Mouse (Mus musculus) ovary, postnatal 14 days (tissue): Measurements from ENCODE around the gene Anp32a.

Experiments used
- DNase-seq: peaks from one replicate; pipeline ENCODE4 v3.0.0; 2022; ENCODE audit warnings: low spot score

Anp32a gene

GRCm38 (mm10) chr9:62369172-62369571 lies 28.1 kb downstream of the Anp32a start:
- DNase-seq = no peak

GRCm38 (mm10) chr9:62370186-62370585 lies 29.1 kb downstream of the Anp32a start:
- DNase-seq = no peak

- no peak for DNase-seq
These were observed 29.7 kb downstream of the Anp32a start for GRCm38 (mm10) chr9:62370648-62371280.

- DNase-seq = no peak
These were observed 30.9 kb downstream of the Anp32a start for GRCm38 (mm10) chr9:62371745-62372555.

- no peak for DNase-seq
These were observed 31.6 kb downstream of the Anp32a start for GRCm38 (mm10) chr9:62372556-62373221.

GRCm38 (mm10) chr9:62373222-62374123 lies 32.4 kb downstream of the Anp32a start:
- peak; percentile 65 for DNase-seq

GRCm38 (mm10) chr9:62374276-62374675 lies 33.2 kb downstream of the Anp32a start:
- DNase-seq = no peak

- no peak for DNase-seq
These were observed 36.8 kb downstream of the Anp32a start for GRCm38 (mm10) chr9:62377897-62378296.

- no peak for DNase-seq
These were observed 39.3 kb downstream of the Anp32a start for GRCm38 (mm10) chr9:62380351-62380750.

- no peak for DNase-seq
These were observed 40.4 kb downstream of the Anp32a start for GRCm38 (mm10) chr9:62381402-62381913.

GRCm38 (mm10) chr9:62382519-62383084 lies 41.5 kb downstream of the Anp32a start:
- DNase-seq = no peak

- DNase-seq = no peak
These were observed 44.0 kb downstream of the Anp32a start for GRCm38 (mm10) chr9:62385062-62385461.

GRCm38 (mm10) chr9:62385727-62386518 lies 44.8 kb downstream of the Anp32a start:
- no peak for DNase-seq

GRCm38 (mm10) chr9:62389735-62390134 lies 48.6 kb downstream of the Anp32a start:
- no peak for DNase-seq

- no peak for DNase-seq
These were observed 52.4 kb downstream of the Anp32a start for GRCm38 (mm10) chr9:62393531-62393930.

- DNase-seq = no peak
These were observed 53.1 kb downstream of the Anp32a start for GRCm38 (mm10) chr9:62394163-62394562.

- no peak for DNase-seq
These were observed 59.6 kb downstream of the Anp32a start for GRCm38 (mm10) chr9:62400531-62401170.

- no peak for DNase-seq
These were observed 60.5 kb downstream of the Anp32a start for GRCm38 (mm10) chr9:62401589-62401988.

- no peak for DNase-seq
These were observed 65.4 kb downstream of the Anp32a start for GRCm38 (mm10) chr9:62406423-62407013.
